Mouse (Mus musculus) urinary bladder, adult 18-20 months (tissue): Measurements from ENCODE around the gene Pi16.
"Not testable (repeated sequence)": the region's sequence is repeated elsewhere in the genome, so short reads cannot be mapped to it uniquely, and the experiment has no call there.

ENCODE experiments used
- DNase-seq, 2 experiments: peaks; one replicate each; pipeline ENCODE4 v3.0.0; 2022; ENCODE audit warnings: low spot score in 2 of 2, mixed read lengths in 2 of 2

Pi16 gene

DNA sequence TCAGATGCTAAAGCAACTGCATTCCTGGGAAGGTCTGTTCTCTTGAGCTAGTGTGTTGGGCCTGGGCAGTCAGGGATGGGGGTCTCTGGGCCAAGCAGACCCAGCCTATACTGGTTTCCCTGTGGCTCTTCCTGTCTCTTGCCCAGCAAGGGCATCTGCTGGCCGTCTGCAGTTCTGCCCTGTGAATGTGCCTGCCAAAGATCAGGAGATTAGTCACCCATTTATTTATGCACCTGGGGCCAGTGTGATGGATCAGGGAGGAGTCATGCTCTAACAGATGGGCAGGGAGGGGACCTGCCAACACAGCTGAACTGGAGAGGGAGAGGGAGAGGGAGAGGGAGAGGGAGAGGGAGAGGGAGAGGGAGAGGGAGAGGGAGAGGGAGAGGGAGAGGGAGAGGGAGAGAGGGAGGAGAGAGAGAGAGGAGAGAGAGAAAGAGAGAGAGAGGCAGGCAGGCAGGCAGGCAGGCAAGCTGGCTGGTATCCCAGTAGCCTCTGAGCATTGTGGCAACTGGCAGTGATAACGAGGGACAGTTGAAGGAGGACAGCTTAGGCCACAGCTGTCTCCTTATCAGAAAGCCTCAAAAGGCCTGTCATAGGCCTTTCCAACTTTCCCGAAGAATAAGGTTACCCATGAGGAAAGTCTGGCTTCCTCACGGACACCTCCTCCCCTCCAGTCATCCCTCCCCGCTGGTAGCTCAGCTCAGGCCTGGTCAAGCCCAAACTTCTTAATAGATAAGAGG lies 13.4 kb downstream of the Pi16 start:
- DNase-seq, result no peak

DNA sequence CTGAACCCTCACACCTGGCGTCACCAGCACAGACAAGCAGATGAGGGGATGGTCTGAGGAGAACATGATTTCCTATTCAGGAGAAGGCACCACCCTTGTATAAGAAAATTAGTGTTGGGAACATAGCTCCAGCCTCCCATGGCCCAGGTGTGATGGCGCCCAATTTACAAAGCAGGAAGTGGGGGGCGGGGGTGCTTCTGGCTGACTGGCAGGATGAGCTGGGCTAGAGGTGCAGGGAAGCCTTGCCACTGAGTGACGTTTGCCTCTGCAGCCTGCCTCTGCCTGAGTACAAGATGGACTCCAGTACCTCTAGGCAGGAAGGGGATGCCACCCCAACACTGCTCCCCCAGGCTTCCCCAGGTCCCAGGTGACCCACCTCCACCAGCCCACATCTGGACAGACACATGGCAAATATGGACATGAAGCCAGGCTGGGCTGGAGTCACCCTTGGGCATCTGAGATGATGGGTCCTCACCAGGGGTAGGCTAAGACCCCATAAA lies 14.8 kb downstream of the Pi16 start:
- no peak for DNase-seq

DNA sequence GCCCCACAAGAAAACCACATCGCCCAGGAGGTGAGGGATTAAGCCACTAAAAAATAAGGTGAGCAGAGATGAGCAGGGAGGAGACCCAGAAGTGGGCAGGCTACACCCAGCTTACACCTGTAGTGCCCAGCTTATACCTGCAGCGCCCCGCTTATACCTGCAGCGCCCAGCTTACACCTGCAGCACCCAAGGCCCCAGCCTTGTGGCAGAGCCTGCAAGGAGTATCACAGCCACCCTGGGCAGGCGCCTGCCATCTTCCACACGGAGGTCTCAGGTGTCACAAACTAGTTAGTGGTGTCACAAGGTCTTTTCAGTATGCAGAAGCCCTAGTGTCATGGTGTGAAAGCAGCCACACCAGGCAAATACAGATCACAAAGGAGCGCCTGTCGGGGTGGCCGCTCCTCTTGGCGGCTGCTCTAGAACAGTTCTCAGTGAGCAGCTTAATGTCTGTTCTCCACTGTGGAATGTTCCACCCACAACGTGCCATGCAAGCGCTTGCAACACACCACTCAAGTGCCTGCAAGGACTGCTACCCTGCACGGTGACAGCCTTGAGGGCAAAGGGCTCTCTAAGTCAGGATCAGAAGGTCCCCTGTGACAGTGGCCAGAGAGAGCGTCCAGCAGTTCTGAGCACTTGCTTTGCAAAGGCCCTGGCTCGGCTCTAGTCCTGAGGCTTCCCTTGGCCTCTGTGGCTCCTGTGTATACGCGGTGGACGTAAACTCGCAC lies 18.9 kb downstream of the Pi16 start:
- no peak for DNase-seq

DNA sequence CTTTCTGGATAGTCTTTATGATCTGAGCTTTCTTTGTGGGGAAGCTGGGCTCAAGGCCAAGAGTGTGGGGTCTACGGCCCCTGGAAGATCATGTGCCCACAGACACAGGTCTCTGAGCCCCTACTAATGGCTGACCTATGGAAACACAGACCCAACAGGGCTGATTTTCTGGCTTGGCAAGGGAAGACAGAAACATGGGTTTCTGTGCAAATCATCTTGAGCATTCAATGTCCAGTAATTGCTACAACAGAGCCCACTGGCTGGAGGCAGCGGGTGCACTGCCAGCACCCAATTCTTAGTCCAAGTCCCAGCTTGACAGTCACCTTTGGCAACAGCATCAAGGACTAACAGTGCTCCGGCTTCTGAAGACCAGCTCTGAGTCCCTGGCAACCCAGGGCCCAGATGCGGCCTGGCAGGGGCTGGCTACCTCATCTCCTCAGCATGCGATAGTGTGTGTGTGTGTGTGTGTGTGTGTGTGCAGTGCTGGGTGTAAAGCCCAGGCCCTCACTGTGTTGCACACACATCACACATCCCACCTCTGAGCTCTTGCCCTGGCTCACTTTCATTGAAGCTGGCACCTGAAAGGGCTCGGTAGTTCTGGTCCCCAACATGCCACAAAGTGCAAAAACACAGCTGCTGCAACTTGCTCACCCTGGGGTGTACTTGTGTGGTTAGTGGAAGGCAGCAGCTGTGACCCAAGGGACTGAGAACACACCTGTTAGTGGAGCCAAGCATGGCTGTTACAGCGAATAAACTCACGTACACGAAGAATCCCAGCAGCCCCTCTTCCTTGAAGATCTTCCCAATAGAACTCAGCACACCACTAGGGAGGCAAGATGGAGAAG lies 20.7 kb downstream of the Pi16 start:
- no peak for DNase-seq

DNA sequence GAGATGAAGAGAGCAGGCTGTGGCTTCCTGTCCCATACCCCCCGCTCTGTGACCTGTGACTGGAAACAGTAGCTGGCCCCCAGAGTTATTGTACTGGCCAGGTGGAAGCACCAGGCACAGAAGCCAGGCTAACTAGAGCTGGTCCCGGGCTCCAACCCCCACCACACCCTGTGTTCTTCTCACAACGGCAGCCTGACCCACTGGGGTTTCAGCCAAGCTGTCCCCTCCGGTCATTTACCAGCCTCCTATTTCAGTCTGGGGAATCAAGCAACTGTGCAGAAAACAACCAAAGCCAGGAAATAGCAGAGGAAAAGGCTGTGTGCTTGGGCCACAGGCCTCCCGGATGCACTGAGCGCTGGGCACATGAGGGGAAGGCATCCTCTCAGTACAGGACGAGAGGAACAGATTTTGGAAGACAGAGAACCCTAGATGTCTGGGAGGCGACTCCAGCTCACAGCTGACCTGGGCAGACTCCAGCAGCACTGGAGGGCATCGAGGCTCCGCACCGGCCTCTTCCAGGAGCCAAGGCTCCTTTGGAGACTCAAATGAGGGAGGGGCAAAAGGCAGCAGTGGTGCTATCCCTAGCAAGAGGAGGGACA lies 21.8 kb downstream of the Pi16 start:
- DNase-seq, result no peak

DNA sequence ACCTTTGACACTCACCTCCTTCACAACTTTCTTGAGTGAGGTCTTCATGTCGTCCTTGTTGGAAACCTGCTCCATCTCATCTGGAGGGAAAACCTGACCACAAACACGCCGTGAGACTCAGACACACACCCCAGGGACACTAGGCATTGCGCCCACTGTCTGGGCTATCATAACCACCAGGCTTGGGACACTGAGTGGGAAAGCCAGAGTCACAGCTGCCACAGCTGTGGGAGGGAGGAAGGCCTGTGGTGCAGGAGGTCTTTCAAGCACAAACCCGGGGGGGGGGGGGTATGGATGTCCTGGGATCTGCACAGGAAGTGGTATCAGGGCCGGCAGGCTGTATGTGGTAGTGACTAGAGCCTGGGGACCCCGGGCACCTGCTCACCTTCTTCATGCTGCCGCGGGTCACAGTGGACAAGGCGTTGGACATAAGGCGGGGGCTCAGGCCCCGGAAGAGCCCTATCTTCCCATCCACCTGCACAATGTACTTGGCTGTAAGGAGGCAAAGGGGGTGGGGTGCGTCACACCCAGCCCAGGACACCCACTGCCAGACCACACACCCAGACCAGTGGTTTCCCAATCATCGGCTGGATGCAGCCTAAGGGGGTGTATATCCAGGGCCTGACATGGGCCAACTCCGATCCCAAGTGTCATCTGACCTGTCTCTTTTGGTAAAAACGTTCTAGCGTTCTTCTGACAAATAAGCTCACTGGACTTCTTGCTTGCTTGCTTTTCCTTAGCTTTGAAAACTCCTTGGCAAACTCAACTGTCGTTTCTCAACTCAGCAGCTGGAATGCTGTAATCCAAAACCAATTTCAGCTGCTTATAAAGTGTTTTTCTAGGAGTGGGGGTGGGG lies 23.2 kb downstream of the Pi16 start:
- DNase-seq, result peak in 1 of 2 experiments; percentile 47

DNA sequence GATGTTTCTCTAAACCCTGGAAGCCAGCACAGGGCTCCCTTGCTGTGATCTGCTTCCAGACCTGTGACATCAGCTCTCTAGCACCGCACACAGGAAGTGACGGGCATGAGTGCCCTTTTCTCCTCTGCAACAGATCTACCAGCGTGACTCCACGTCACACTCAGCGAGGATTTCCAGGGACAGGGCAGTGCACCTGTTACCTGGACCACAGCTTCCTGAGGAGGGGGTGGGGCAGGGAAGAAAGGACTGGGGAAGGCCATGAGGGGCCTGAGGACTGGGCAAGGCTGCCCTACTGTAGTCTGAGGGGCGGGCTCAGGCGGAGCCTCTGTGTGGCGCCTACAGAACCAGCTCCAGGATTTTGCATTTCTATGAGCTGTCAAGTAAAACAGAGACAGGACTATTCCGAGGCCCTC lies 24.1 kb downstream of the Pi16 start:
- no peak for DNase-seq

DNA sequence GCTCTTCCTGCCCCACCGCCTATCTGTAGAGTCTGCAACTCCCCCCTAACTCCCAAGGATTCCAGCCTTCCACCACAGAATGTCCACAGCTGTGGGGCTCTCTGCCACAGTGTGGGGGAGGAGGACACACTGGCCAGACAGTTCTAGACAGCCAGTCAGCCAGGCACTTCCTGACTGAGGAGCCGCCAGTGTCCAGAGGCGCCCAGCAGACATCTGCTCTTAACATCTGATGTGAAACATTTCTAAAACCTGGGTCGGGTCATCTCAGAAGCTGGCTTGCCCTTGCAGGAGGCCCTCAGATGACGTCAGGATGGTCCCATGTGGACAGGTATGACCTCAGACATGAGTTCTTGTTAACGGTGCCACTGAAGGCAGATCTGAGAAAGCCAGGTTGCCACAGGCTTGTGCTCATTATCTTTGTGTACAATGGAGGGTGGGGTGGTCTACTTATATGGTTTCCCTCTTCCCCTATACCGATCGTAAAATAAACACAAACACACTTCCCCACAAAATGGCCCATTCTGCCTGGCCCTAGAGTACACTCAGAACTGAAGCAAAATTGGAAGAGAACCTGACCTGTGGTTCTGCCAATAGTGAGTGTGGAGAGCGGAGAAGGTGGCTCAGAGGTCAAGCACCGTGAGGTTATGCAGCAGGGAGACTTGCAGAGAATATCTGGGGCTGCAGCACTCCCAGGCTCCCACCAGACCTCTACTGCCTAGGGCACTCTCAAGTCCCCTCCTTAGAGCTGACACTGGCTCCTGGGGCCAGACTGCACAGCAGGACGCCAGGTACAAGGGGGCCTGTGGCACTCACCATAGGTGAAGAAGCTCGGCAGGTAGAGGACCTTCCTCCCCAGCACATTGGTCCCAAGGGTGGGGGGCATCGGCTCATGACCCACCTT lies 24.8 kb downstream of the Pi16 start:
- DNase-seq, result no peak

DNA sequence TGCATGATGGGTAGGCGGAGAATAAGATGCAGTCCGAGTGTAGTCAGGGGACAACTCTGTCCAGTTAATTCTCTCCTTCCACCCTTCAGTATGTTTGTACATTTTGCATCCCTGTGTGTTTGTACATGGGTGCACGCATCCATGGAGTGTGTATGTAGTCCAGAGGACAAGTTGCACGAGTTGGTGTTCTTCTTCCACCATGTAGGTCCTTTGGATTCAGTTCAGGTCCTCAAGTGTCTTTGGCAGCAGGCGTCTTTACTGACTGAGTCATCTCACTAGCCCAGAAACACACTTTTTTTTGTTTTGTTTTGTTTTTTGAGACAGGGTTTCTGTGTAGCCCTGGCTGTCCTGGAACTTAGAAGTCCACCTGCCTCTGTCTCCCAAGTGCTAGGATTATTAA lies 25.8 kb downstream of the Pi16 start:
- DNase-seq, result no peak

DNA sequence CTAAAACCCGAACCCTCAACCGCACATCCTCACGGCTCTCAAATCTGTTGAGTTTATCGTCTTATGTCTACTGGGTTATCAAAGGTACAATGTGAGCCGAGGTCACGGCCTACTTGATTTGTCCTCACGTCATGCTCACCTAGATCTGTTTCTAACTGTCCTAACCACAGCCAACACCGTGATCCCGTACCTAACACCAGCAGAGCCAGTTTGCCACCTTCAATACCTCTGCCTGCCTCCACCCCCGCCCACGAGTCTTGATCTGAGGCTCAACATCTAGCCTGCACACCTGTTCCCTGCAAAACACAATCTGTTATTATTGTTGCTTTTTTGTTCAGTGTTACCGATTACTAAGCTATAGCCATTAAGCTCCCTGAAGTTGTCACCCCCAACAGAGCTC lies 27.8 kb downstream of the Pi16 start:
- no peak for DNase-seq

DNA sequence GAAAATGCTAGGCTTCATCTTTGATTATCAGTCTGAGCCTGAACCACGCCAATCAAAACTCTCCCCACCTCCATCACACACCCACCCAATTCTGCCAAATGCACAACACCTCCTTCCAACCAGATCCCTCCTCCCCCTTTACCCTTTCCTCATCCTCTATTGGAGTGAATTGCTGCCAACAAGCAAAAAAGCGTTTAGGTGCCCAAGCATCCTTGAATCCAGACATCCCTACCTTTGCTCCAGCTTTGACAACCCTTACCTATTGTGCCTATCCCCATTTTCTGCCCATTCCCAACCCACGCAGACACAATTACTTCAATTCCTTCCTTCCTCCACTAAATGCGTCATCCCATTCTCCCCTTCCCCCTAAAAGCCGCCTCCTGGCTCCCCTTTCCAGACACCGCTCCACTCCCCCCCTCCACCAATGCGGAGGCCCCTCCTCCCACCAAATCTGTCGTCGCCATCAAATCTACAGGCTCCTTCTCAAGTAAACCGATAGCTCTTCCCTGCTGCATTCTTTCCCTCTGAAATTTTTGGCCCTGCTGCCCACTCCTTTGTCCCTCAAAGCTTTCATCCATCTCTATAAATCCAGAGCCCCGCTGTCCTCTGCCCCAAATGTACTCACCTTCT lies 29.1 kb downstream of the Pi16 start:
- DNase-seq, result no peak

DNA sequence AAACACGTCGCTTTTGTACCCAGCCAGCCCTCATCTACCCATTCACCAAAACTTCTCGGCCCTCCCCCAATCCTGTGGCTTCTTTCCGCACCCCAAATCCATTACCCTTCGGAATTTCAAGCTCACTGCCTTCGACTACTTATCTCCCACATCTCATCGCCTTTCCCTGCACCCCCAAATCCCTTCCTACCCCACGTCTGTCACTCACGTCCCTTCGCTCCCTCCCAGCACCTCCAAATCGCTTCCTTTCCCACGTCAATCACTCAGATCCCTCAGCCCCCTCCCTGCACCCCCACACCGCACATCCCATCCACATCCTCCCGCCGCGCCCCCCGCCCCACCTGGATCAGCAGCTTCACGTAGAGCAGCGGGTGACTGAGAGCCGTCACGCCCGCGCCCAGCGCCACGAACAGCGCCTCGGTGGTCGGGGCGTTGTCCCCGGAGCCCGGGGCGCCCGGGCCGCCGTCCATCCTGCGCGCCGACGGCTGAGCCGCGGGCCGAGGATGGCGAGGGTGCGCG lies 29.7 kb downstream of the Pi16 start:
- no peak for DNase-seq

DNA sequence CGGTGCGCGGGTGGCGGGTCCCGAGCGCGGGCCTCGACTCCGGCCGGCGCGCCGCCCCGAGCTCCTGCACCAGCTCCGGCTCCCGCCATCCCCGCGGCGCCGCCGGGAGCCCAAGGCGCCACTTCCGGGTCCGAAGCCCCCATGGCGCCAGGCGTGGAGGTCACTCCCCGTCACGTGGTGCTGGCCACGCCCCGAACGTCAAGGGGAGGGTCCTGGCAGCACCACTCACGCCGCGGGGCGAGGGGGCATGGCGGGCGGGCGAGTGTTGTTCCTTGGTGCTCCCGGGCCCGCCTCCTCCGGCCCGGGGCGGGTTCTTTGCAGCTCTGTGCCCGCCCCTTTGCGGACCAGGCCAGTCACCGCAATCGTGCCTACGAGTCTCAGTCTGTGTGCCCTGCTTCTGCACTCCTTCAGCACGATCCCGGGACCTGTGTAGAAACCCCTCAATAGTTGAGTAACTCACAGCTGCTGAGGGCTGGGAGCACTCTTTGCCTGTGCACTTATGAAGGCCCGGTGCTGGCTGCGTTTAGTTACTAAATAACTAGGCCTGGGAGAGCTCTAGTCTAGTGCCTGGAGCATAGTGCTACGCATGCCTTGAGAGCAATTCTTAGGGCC lies 30.3 kb downstream of the Pi16 start, which contains the start of gene Mtch1:
TSS of gene Mtch1 (minus strand) at position 290 of the 612 bp plus-strand sequence.
- peak; percentile 99 to 100 for DNase-seq

DNA sequence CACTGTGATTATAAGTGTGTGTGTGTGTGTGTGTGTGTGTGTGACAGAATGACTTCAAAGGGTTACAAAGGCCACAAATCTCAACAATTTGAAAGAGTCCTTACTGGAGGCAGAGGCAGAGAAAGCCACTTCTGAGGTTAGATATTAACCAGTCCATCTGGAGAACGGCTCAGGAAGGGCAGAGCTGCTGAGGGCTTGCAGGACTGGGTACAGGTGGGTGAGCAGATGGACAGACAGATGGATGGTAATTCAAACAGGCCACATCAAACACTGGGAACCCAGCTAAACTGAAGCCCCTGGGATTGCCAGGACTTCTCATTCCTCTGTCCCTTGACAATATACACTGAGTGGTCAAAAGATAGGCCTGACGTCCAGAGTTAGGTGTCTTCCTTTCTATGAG lies 31.5 kb downstream of the Pi16 start:
- no peak for DNase-seq

DNA sequence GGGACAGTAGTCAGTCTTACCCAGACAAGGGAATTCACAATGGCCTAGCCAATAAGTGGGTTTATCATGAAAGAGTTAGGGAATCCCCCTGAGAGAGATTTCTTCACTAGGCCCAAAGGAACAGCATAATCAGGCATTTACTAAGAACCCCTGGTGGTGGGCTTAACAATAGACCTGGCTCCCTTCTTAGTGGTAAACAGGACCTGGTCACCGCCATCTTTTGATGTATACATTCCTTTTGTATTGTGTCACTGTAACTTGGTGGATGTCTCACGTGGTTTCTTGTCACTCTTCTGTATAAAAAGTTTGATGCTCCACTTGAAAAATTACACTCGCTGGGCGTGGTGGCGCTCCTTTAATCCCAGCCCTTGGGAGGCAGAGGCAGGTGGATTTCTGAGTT lies 33.6 kb downstream of the Pi16 start:
- DNase-seq, result not testable (repeated sequence)

DNA sequence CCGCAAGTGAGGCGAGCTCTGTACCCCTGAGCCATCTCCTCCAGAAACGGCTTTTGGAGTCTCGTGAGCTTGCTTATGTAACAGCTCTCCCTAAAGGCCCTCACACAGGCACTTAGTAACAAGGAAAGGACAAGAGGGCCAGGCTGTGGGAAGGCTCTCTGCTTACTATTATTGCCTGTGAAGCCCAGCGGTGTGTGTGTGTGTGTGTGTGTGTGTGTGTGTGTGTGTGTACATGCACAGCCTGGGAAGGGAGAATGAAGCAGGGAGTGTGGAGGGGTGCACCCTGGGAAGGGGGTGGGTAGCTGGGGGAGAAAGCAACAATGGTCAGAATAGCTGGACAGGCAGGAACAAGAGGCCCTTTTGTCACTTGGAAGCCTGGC lies 38.0 kb downstream of the Pi16 start:
- no peak for DNase-seq

DNA sequence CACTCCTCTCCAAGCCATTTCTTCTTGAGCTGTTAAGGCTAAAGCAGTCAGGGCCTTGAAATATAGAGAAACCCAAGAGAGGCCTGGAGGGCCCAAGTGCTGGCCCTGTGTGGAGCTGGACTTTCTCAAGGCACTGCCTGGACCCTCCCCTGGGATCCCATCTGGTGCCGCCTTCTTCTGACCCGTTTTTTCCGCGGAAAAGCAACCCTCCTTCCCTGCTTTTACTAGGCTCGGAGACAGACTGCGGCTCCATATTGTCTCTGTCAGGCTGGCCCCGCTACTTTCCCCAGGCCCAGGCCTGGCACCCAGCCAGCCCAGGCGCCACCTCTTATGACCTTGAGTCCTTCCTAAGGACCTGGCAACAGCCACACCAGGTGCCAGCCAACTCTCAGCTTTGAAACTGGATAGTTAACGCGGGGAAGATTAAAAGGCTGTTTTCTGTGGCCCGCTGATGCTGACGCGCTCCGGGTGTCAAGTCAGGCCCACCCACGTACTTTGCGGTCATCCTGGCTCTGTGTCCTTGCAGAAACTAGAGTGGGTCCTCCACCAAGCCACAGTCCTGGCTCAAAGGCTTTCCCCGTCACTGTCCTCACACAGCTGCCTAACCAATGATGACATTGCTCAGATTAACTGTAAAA lies 38.5 kb downstream of the Pi16 start:
- no peak for DNase-seq

DNA sequence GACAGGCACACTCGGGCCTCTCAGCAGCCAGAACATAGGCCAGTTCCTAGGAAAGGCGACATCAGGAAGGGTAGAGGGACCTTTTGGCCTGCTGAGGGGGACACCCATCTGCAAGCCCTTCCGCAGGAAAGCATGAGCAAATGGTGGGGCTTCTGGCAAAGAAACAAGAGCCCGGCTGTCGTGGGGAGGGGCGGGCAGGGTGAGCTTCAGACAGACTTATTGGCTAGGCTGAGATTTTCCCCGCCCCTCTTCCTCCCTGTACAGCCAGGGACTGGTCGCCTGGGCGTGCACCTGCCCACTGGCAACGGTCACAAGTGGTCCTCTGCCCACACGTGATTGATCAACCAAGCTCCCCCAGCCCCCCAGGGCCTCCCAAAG lies 39.0 kb downstream of the Pi16 start:
- no peak for DNase-seq
